Mouse (Mus musculus) splenic B cell, adult 2 months (primary cell): ENCODE results near the gene Prss50.
A peak's percentile ranks its signal among the peaks of the same experiment; 100 is the strongest.

ENCODE experiments used
- DNase-seq: peaks from one replicate; pipeline ENCODE4 v3.0.0-alpha.2; 2011; ENCODE audit warnings: low read depth, low spot score
- H3K27me3 ChIP-seq: 2 replicates; pipeline ENCODE4 v1.6.1; 2012; ENCODE audit warnings: mild to moderate bottlenecking, low read length, moderate library complexity, mixed read lengths; ENCODE audit not compliant: control insufficient read depth, poor library complexity, insufficient read depth, severe bottlenecking
- H3K36me3 ChIP-seq: 2 replicates; pipeline ENCODE4 v1.6.1; 2012; ENCODE audit warnings: mild to moderate bottlenecking, low read length, moderate library complexity, mixed read lengths; ENCODE audit not compliant: control insufficient read depth, poor library complexity, insufficient read depth, severe bottlenecking

Prss50 gene

GRCm38 (mm10) chr9:110887388-110888303 lies 29.9 kb downstream of the Prss50 start:
- no peak for DNase-seq
- Histone ChIP-seq H3K27me3 (no peaks in the 10 kb centered on the region), H3K36me3 (no peaks in the 10 kb centered on the region)

GRCm38 (mm10) chr9:110888935-110889334 lies 31.2 kb downstream of the Prss50 start:
- H3K36me3 ChIP-seq: no peaks in the 10 kb centered on the region
- DNase-seq: no peak
- no peaks in the 10 kb centered on the region for H3K27me3 ChIP-seq

GRCm38 (mm10) chr9:110890026-110890783 lies 32.4 kb downstream of the Prss50 start:
- Histone ChIP-seq H3K27me3 (no peaks in the 10 kb centered on the region), H3K36me3 (no peaks in the 10 kb centered on the region)
- no peak for DNase-seq

GRCm38 (mm10) chr9:110891077-110891828 lies 33.5 kb downstream of the Prss50 start:
- no peak for DNase-seq
- H3K36me3 ChIP-seq: no peaks in the 10 kb centered on the region
- no peaks in the 10 kb centered on the region for H3K27me3 ChIP-seq

GRCm38 (mm10) chr9:110892552-110892951 lies 34.8 kb downstream of the Prss50 start:
- DNase-seq: no peak
- Histone ChIP-seq H3K27me3 (no peaks in the 10 kb centered on the region), H3K36me3 (no peaks in the 10 kb centered on the region)

- no peaks in the 10 kb centered on the region for H3K36me3 ChIP-seq
- H3K27me3 ChIP-seq: no peaks in the 10 kb centered on the region
- DNase-seq: no peak
These were observed 35.7 kb downstream of the Prss50 start for GRCm38 (mm10) chr9:110893429-110893828.

GRCm38 (mm10) chr9:110895507-110895906 lies 37.7 kb downstream of the Prss50 start:
- Histone ChIP-seq H3K36me3 (no peaks in the 10 kb centered on the region), H3K27me3 (no peaks in the 10 kb centered on the region)
- DNase-seq: no peak

GRCm38 (mm10) chr9:110895994-110896393 lies 38.2 kb downstream of the Prss50 start:
- H3K27me3 ChIP-seq: no peaks in the 10 kb centered on the region
- H3K36me3 ChIP-seq: no peaks in the 10 kb centered on the region
- no peak for DNase-seq

GRCm38 (mm10) chr9:110896595-110896994 lies 38.8 kb downstream of the Prss50 start:
- no peaks in the 10 kb centered on the region for H3K36me3 ChIP-seq
- no peaks in the 10 kb centered on the region for H3K27me3 ChIP-seq
- DNase-seq: peak; percentile 5

- no peak for DNase-seq
- Histone ChIP-seq H3K36me3 (no peaks in the 10 kb centered on the region), H3K27me3 (no peaks in the 10 kb centered on the region)
These were observed 41.8 kb downstream of the Prss50 start for GRCm38 (mm10) chr9:110899451-110900008.

GRCm38 (mm10) chr9:110901204-110901603 lies 43.4 kb downstream of the Prss50 start:
- no peak for DNase-seq
- H3K36me3 ChIP-seq: no peaks in the 10 kb centered on the region
- H3K27me3 ChIP-seq: no peaks in the 10 kb centered on the region

- DNase-seq: no peak
- H3K36me3 ChIP-seq: no peaks in the 10 kb centered on the region
- no peaks in the 10 kb centered on the region for H3K27me3 ChIP-seq
These were observed 44.5 kb downstream of the Prss50 start for GRCm38 (mm10) chr9:110902271-110902670.

GRCm38 (mm10) chr9:110907201-110907837 lies 49.6 kb downstream of the Prss50 start:
- no peak for DNase-seq
- Histone ChIP-seq H3K36me3 (no peaks in the 10 kb centered on the region), H3K27me3 (no peaks in the 10 kb centered on the region)
